Mouse (Mus musculus) lung, postnatal 4 days (tissue): ENCODE results near the gene Gpr55.

ENCODE experiments used
- DNase-seq, 2 experiments: peaks; one replicate each; pipeline ENCODE4 v3.0.0; 2021

The Gpr55 gene

DNA sequence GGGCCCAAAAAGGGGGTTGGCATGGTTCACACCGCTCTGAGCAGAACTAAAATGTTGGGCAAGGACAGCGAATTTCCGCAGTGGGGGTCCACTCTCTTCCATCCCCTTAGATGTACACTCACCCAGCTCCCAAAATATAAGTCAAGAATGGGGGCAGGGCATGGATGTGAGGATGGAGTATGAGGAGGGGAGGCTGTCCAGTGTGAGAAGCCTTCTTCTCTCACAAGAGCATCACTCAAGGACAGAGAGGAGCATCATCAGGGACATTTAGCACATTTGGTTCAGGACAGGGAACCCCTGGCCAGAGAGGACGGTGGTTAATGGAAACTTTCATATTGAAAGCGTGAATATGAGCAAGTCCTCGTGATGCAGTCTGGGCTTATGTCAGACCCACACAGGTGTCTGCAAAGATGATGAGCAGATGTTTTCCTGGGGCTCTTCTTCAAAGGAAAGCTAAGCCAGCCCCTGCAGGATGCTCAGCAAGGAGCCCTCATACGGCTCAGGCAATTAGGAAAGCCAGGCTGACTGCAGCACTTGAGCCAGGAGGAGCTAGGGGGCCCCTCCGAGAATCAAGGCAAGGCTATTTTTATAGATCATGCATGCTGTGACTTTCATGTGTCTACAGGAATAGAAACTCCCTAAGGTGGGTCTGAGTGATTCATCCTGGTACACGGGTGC lies 2.7 kb downstream of the Gpr55 start:
- DNase-seq = no peak

DNA sequence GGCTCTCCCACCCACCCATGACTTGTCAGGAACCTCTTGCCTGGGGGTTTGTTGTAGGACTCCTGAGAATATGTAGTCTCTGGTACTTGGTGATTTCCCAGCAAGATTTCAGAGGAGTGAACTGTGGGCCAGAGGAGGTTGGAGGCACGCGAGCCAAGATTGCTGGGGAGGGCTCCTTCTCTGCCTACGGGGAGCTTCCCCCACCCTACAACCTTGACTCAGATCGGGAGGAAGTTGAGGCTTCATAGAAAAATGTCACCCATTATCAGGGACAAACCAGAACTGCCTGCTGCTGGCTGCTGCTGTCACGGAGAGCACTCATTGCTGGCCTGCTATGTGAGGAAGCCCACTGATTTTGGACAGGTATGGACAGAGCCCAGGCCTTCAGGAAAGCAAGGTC lies 3.5 kb downstream of the Gpr55 start:
- DNase-seq = no peak

DNA sequence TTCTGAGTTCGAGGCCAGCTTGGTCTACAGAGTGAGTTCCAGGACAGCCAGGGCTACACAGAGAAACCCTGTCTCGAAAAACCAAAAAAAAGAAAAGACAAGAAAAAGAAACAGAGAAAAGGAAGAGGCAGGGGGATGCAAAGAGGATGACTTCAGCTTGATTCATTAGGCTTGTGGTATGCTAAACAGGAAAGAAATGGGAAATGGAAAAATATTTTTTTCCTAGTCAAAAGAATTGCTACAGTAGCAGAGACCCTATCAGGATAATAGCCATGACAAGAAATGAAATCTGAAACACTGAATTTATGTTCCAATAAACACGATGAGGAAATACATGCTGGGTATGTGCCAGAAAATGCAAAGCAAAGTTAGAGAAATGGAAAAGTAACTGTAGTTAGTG lies 5.7 kb downstream of the Gpr55 start:
- no peak for DNase-seq

DNA sequence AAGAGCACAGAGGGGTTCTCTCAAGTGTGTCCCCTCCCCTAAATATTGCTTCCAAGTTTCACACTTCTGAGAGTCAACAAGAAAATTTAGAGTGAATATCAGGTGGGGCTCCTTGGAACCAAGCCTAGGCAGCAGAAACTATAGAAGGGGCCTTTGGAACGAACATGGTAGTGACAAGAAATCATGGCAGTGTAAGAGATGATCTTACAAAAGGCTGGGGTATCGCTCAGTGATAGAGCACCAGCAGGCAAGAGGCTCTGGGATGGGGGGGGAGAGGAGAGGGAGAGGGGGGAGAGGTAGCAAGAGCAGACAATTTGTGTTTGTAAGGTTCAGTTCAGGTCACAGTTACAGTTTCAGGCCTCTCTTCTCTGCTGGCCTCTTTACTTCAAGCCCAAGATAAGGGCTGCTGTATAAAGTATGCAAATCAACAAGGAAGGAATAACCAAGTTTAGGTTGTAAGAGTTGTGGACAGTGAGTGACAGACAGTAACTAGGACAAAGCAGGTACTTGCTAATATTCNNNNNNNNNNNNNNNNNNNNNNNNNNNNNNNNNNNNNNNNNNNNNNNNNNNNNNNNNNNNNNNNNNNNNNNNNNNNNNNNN lies 11.6 kb downstream of the Gpr55 start:
- no peak for DNase-seq

DNA sequence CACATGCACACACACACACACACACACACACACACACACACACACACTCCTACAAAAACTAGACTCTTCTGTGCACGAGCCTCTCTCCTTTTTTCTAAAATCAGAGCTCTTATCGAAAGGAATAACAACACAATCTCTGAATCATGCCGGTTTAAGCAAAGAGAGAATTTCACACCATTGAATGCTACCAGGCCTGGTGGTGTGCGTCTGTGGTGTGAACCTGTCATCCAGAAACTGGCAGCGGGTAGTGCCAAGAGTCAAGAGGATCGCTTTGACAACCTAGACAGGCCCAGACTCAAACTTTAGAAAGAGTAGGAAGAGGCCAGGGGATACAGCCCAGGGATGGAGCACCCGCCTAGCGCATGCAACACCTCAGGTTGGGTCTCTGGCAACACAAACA lies 18.5 kb downstream of the Gpr55 start:
- no peak for DNase-seq

DNA sequence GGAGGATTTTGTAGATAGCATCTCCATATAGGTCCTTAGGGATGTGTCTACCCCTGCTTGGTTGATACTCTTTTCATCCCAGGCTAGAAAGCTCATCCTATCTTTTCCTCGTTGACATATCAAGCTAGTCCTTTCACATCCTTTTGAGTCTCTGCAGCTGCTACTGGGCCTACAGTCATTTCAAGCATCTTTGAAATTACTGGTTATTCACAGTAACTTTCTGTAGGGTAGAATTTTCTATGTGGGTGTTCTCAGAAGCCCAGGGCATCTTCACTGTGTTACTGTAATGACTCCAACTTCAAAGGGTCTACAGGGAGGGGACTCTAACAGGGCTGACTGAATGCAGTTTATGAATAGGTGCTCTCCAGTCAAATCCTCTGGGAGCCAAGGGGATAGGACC lies 23.5 kb downstream of the Gpr55 start:
- DNase-seq = no peak

DNA sequence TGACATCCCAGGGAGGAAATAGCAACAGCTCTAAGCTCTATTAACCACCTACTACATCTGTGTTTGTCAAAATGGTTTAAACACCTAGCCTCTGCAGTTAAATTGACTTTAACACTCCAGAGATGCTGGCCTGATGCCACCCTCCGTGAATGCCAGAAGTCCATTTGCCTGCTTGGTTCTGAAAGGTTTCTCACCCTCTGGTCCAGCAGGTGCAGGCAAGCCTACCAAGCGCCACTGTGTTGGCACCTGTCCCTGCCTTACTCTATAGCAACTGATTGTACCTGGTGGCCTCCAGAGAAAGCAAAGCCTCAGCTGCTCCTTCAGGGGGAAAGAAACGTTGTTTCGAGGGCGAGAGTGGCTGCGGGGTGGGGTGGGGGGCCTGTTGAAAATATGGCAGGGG lies 24.5 kb downstream of the Gpr55 start:
- DNase-seq = no peak

DNA sequence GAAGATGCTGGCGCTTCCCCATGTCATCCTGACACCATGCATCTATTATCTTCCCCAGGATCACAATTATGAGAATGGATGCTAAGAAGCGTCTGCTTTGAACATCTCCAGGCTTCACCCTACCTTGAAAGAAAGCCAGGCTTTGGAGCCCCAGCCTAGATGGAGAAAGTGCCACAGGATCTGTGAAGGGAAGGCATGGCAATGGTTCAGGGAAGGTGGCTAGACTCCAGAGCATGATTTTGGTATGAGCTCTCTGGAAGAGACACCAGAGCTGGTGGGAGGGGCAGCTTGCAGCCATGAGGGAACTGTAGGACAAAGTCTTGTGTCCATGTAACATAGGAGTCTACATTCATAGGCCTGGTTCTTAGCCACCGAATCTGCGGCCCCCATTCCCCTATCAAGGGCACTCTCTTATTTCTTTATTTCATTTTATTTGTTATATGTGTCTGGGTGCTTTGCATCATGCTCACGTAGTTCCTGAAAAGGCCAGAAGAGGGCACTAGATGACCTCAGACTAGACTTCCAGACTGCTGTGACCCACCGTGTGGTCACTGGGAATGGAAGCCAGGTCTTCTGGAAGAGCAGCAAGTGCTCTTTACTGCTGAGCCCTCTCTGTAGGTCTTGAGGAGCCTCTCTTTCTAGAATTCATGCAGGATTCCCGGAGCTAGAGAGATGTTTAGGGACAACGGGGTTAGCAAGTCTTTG lies 25.5 kb downstream of the Gpr55 start:
- DNase-seq = peak in 1 of 2 experiments; percentile 71

DNA sequence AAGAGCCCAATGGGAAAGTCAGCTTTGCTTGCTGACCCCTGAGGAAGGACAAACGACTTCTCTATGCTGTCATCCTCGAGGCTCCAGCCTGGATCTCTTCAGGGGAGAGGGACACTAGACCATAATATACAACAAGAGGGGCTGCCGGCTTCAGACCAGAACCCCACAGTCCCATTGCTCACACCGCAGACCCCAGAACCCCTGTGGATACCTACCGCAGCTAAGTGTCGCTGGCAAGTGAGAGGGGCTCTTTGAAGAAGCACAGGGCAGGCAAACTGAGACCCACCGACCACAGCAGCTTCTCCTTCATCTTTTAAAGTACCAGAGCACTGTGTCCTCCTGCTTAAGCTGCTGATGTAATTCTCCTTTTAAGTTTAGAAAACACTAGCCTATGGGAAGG lies 26.2 kb downstream of the Gpr55 start:
- no peak for DNase-seq

DNA sequence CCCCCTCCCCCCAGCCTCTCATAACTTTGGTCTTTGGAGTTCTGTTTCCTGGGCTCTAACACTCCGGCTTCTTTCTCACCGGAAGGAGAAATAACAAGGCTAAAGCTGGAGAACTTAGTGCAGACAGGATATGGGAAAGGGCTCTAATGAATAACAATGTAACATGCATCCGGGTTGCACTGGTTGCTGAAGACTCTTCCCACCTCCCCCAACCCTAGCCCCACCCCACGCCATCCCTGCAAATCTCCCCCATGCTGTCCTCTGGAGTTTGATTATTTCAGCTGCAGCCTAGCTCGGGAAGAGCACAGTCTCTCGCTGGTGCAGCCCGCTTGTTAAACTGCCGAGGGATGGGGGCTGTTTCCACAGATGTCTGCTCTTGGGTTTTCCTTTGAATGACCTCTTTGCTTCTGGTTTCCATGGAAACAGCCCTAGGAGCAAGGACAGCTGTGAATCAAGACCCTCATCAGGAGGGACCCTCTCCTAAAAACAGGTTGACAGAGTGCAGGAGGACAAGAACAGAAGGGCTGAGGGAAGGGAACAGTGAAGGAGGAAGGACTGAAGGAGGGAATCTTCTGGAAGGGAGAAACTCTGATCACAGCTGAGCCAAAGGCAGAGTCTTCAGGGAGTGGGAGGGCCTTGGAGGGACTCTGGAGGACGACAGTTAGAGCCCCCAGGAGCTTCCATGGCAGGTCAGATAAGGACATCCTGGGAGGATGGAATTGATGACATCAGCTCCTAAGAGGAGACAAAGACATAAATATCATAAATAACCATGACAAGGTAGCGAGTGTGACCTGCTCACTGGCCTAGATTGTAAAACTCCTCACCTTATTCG lies 27.0 kb downstream of the Gpr55 start:
- DNase-seq = no peak

DNA sequence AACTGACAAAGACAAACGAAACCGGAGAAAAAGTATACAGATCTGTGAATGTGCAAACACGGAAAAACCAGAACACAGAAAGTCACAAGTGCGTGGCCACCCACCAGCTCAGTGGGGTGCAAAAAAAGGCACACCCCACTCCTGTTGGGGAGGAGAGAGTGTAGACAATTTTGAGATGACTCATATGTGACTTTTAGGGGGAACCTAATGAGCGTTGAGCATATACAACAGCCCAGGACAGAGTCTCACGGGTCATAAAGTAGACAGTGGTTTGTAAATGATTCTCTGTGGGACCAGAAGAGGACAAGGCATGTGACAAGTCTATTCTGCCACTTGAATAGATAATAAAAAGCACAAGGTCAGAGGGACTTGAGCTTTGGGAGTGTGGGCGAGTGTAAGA lies 27.6 kb downstream of the Gpr55 start:
- DNase-seq = no peak

DNA sequence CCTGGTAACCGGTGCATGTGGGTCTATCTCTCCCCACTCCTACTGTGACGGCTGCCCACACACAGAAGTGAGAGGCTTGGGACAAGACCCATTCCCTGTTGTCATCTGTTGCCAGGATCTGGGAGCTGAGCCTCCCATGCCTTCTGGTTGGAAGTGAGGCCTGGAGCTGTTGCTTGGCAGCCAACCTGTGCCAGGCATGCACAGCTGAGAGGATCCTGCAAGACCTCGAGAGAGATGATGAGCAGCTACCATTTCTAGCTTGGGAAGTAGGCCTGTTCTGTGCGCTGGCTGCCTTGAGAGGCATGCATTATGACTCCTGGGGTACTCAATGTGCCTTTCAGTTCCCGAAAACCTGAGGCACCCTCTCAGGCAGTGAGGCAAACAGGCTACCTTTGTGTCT lies 29.6 kb downstream of the Gpr55 start:
- DNase-seq = no peak

DNA sequence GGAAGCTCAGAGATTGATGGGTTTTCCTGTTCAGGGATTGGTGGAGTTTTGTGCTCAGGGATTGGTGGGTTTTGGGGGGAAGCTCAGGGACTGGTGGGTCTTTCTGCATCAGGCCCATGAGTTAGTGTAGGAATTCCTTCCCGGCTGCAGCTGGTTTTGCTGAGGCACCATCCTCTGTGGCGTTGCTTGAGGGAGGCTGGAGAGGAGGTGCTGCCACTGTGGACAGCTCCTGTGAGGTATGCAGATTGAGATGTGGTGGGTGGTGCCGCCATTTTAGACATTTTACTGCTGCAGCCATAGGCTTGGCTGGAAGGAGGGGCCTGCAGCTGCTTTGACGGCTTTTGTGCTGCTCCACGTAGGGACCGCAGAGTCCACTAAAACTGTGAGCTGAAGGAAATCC lies 31.4 kb downstream of the Gpr55 start:
- no peak for DNase-seq

DNA sequence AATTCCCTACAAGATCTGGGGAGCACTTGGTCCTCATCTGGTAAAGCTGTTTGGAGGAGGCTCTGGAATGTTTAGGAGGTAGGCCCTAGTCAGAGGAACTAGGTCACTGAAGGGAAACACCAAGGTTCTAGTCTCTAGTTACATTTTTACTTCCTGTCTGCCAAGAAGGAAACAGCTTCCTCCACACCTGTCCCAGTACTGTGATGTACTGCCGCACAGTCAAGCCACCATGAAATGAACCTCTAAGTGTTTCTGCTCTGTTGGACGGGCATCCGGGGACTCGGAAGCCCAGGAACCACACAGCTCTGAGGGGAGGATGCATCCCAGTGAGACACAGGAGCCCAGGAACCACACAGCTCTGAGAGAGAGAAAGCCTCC lies 32.1 kb downstream of the Gpr55 start:
- DNase-seq = no peak

DNA sequence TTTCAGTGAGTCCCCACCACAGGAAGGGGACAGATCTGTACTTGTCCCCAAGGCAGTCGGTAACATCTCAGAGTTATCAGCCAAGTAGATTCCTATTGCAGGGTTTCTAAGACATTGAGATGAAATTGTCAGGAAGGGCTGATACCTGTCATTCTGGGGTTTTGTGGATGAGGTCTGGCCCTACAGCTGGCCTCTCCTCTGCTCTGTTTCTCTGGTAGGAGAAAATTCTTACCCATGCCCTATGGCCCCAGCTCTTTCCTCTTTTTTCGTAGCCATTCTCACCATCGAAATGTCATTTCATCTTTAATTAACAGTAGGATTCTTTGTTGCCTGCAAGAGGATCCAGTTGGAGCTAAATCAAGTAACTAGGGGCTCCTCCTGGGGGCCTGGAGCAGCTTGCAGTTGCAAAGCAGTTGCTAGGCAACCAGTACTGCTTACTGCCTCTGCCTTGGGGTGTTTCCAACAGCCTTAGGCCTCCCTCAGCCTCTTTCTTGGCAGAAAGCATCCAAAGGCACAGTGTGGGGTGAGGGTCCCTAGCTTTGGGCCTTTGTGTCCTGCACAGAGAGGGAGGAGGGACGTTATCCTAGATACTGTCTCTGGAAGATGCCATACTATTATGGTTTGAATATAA lies 32.6 kb downstream of the Gpr55 start, which contains the start of gene 4933407L21Rik:
Gene 4933407L21Rik, plus strand, starts transcription at position 427 of the 631 bp plus-strand sequence.
- no peak for DNase-seq

DNA sequence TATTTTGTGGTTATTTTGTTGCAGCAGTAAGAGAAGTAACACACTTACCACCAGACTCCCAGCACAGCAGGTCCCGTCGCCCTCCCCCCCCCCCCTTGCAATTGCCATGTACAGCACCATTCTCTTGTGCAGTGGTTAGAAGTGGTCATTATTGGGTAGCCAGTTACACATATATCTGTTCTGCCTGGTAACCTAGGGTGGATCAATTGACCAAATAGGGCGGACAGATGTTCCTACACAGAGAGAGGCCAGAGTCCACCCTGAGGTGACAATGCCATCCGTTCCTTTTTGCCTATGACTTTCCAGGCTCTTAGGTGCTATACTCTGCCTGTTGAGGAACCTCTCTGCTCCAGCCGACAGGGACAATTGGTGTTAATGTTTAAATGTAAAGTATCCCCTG lies 35.6 kb downstream of the Gpr55 start:
- no peak for DNase-seq

DNA sequence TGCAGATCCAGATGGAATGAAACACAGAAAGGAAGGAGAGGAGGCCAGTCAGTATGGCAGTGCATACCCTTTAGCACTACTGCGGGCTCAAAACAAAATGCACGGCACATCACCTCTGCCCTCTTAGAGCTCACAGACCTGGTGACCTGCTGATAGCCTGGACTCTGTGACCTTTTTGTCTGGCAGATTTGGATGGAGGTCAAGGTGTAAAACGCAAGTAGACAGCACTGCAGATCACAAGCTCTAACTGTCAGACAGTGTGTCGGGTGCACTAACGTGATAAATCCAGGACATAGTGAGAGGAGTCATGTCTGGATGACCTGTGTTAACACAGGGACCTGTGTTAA lies 38.0 kb downstream of the Gpr55 start:
- no peak for DNase-seq

DNA sequence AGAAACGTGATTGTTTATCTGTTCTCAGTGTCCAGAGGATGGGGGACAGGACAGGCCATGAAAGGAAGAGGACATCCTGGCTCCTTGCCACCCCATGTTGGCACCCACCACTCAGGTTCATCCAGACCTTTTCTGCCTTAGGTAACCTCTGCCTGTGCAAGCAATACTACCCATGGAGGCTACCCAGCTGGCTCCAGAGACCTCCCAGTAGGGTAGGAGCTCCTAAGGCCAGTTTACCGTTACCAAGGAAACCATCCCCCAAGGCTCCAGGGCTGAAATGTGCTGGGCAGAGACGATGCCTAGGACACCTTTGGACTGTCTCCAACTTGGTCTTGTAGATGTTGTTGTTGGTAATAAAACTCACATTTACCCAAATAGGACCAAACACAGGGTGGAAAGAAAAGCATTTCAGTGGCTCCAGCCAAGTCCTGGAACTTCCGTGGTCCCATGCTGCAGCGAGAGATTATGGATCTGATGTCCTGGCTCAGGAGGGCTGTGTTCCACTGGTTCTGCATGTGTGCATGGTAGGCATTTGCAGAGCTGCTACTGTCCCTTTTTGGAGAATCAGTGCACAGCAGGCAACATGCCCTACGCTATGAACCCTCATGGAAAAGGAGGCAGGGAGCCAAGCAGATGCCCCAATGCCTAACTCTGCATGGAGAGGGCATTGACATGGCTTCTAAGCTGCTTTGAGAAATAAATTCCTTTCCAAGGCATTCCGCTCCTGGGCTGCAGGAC lies 38.5 kb downstream of the Gpr55 start:
- no peak for DNase-seq

DNA sequence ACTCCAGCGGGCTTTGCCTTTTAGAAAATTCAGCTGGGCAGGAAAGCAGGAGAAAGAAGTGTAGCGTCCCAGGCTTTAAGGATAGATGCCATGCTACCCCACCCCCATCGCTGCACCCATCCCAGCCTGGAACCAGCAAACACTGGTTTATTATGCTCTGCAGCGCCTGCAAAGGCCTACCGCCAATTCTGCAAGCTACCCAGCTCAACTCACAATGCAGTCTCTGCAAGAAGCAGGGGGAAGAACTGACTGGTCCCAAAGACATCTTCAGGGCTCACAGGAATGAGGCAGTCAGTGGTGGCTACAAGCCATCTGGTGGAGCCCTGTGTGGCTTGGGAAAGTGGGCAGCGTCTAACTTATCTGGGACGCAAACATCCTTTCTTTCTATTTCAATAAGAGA lies 39.1 kb downstream of the Gpr55 start:
- no peak for DNase-seq

DNA sequence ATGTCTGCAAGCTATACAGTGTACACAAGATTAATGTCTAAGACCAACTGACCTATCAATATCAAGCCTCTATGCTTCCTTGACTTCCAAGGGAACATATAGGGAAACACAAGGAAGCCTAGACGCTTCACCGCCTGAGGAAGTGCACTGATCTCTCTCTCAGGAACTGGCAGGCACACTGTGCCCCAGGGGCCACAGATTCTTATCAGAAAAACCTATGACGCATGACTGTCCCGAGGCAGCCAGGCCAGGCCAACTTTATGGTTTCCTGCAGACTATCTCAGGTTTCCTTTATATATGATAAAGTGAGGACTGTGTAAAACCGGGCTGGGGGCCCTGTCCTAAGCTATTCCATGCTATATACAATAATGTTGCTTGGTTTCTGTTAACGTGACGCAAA lies 41.2 kb downstream of the Gpr55 start:
- DNase-seq = no peak

DNA sequence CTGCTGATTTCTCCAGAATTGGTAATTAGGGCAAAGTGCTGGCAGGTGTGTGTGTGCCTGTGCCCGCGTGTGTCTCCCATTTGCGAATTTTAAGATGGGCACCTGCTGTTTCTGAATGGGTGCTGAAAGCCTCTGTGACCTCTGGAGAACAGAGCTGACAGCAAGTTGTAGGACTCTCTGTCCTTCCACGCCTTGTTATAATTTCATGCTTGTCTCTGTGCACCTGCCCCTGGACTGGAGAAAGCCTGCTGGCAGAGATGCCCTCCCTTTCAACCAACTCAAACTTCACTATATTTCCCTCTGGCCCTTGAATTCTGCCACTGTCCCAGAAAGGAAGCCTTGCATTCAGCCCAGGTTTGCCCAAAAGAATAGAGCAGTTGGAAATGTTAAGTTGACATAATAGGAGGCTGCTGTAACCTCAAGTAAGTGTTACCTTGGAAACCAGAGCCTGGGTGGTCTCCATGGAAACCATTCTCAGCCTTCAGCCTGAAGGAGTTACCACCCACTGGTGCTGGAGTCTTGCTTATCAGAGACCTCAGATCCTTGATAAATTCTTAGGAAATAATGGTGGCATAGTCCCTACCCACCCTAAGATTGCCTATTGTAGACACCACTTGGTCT lies 43.9 kb downstream of the Gpr55 start:
- no peak for DNase-seq

DNA sequence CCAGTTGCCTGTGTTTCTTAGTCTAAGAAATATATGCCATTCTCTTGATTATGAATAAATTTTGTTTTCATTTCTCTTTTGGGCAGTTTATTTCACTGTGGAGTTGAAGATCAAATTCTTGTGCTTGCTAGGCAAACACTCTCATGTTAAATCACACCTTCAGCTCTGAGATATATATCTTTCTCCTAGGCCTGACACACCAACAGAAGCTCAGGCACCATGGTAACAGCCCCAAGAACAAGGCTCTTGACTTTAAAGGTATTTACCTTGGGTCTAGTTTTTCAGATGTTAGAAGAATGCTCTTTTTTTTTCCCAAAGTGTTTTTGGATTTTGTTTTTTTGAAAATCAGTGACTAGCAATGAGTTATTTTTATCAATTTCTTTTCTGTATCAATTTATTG lies 44.9 kb downstream of the Gpr55 start:
- DNase-seq = no peak
